Mouse (Mus musculus) embryonic facial prominence, embryonic 10.5 days (tissue): ENCODE results near the gene Sipa1l3. TPM values are rescaled to one million over a fixed set of nuclear protein-coding genes. Genes with fewer than 3 reads are reported as not detected.

ENCODE experiments used
- DNase-seq: peaks from one replicate; pipeline ENCODE4 v3.0.0-alpha.2; 2017; ENCODE audit warnings: low spot score
- H3K27ac ChIP-seq: fragments of 300-500 bp; sonication (generic); replicated peaks from 2 replicates; pipeline ENCODE4 v1.5.1; 2016; ENCODE audit warnings: mild to moderate bottlenecking
- H3K27me3 ChIP-seq: fragments of 300-500 bp; sonication (generic); replicated peaks from 2 replicates; pipeline ENCODE4 v1.6.1; 2016; ENCODE audit warnings: low read depth, mild to moderate bottlenecking; ENCODE audit not compliant: poor library complexity, severe bottlenecking
- H3K36me3 ChIP-seq: fragments of 300-500 bp; sonication (generic); replicated peaks from 2 replicates; pipeline ENCODE4 v1.6.1; 2016; ENCODE audit warnings: mild to moderate bottlenecking, moderate library complexity
- H3K4me1 ChIP-seq: fragments of 300-500 bp; sonication (generic); 2 replicates; pipeline ENCODE4 v1.6.1; 2016
- H3K4me3 ChIP-seq: fragments of 300-500 bp; sonication (generic); 2 replicates; pipeline ENCODE4 v1.5.1; 2016; ENCODE audit warnings: mild to moderate bottlenecking, moderate library complexity
- H3K9me3 ChIP-seq: fragments of 300-500 bp; sonication (generic); 2 replicates; pipeline ENCODE4 v1.6.1; 2016; ENCODE audit warnings: mild to moderate bottlenecking
- WGBS: fragments of 180-500 bp; shearing (Covaris S2); methylation state at CpG from one replicate; pipeline ENCODE4 v1.1.7; 2016; 5-methylcytosine and 5-hydroxymethylcytosine counted together
- polyA plus RNA-seq: library from polyadenylated mRNA; unstranded; fragments of >200 nt; fragmentation: Nextera tagmentation; extraction: Ambion mirVana; gene quantifications from 2 replicates; pipeline ENCODE4 v1.2.1, GENCODE M21; 2016

The Sipa1l3 gene
- polyA plus RNA-seq, 1 experiment from 2014 or later: 9.2 TPM

DNA sequence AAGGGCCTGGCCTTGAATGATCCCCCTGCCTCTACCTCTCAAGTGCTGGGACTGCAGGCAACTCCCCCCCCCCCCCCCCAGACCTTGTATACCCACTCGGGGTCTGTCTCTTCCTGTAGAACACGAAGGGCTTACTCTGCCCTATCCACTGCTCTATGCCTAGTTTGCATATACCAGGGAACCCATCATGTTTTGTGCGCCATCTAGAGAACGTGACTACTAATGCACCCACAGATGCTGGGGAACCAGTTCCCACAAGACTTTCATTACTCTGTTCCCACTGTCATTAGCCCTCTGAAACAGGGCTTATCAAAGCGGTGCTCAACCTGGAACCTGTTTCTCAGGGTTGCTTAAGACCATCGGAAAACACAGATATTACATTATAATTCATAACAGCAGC, 148.4 kb downstream of the Sipa1l3 start:
- WGBS: 69% methylated on average over 6 of the region's 6 CpGs
- Histone ChIP-seq H3K4me3 (no peak overlapping the region), H3K36me3 (peaks cover 30% of the 10 kb centered on the region), H3K27me3 (no peaks in the 10 kb centered on the region), H3K9me3 (no peaks in the 10 kb centered on the region), H3K4me1 (peaks cover 6% of the 10 kb centered on the region), H3K27ac (no peak overlapping the region)
- no peak for DNase-seq

DNA sequence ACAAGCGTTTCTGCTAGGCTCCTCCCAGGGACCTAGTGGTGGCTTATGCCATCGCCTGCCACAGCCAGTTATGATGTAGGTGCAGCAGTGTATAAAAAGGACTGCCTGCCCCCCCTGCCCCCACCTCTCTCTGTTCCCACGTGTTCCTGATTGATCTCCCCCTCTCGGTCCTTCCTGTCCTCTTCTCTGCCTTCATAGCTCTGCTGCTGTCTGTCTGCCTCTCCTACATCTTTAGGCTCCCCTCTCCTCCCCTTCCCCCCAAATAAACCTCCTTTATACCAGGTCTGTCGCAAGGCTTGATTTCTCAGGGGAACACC, 150.5 kb downstream of the Sipa1l3 start:
- WGBS: 64% methylated on average over 5 of the region's 5 CpGs
- H3K27me3 ChIP-seq: no peaks in the 10 kb centered on the region
- no peak for DNase-seq
- peaks cover 32% of the 10 kb centered on the region for H3K36me3 ChIP-seq
- H3K9me3 ChIP-seq: no peaks in the 10 kb centered on the region
- no peak overlapping the region for H3K4me3 ChIP-seq
- H3K4me1 ChIP-seq: peaks cover 6% of the 10 kb centered on the region
- no peak overlapping the region for H3K27ac ChIP-seq

DNA sequence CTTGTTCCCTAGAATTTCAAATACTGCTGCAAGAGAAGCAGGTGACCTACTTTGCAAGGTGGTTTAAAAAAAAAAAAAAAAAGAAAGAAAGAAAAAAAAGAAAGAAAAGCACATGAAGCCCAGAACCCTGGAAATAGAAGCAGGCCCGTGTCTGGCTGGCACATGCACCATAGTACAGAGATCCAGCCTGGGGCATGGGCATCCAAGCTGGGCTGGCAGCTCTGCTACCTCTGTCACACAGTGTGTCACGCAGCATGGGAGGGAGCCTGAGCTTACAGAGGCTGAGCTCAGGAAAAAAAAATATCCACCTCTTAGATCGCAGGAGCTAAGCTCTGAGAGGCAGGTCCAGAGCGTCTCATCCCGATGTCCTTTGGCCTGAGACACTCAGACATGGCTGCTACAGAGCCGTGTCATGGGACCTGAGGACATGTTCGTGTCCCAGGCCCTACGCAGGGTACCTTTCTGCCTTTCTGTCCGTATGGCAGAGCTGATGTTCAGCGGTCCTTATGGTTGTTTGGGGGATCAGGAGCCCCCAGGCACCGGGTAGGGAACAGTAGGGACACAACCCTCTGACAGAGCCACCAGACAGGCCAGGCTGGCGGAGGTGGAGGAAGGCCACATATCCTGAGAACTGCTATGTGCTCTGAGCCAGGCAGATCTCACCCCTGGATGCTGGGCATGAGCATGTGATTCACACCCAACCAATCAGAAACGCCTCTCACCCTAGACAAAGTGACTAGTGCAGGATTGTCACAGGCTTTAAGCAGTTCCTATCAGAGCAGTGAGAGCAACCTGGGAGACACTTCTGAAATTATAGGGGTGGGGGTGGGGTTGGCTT, 151.1 kb downstream of the Sipa1l3 start:
- whole genome bisulfite sequencing: 80% methylated on average over 13 of the region's 13 CpGs
- H3K4me3 ChIP-seq: no peak overlapping the region
- H3K27me3 ChIP-seq: no peaks in the 10 kb centered on the region
- H3K36me3 ChIP-seq: peaks cover 38% of the 10 kb centered on the region
- no peak for DNase-seq
- H3K27ac ChIP-seq: no peak overlapping the region
- H3K4me1 ChIP-seq: peaks cover 6% of the 10 kb centered on the region
- H3K9me3 ChIP-seq: no peaks in the 10 kb centered on the region

DNA sequence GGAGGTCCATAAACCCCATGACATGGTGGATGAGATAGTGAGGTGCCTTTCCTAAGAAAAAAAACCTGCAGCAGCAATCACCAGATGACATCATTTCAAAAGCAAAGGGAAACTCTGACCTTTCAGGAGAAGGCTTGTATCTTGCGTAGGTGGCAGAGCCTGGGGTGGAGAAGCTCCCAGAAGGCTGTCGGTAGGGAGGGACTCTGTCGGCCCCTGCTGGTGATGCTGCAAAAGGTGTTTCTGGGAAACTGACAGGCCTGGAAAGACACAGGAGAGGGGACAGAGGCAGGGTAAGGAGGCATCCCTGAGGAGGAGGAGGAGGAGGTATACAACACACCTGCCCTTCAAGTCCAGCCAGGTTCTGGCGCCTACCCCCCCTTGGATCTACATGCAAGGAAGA, 154.4 kb downstream of the Sipa1l3 start:
- Histone ChIP-seq H3K4me3 (no peak overlapping the region), H3K9me3 (no peaks in the 10 kb centered on the region), H3K4me1 (peaks cover 6% of the 10 kb centered on the region), H3K27ac (no peak overlapping the region), H3K36me3 (peaks cover 47% of the 10 kb centered on the region), H3K27me3 (no peaks in the 10 kb centered on the region)
- peak; percentile 67 for DNase-seq
- 30% methylated on average over 4 of the region's 4 CpGs for WGBS

DNA sequence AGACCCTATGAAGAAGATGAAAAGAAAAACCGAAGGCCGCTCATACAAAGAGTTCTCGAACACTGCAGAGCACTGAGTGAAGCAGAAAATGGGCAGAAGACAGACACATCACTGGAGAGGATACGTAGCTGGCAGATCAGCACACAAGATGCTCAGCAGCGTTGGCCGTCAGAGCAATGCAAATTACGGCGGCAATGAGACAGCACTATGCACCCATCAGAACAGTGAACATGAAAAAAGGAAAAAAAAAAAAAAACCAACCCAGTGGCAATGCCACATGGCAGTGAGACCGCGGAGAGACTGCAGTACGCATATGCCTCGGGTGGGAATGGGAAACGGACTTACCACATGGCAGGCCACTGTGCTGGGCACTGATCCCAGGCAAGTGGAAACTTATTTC, 156.9 kb downstream of the Sipa1l3 start:
- H3K4me3 ChIP-seq: no peak overlapping the region
- DNase-seq: no peak
- peaks cover 69% of the 10 kb centered on the region for H3K36me3 ChIP-seq
- no peaks in the 10 kb centered on the region for H3K4me1 ChIP-seq
- H3K9me3 ChIP-seq: no peaks in the 10 kb centered on the region
- no peaks in the 10 kb centered on the region for H3K27me3 ChIP-seq
- no peak overlapping the region for H3K27ac ChIP-seq
- WGBS: 96% methylated on average over 13 of the region's 13 CpGs

DNA sequence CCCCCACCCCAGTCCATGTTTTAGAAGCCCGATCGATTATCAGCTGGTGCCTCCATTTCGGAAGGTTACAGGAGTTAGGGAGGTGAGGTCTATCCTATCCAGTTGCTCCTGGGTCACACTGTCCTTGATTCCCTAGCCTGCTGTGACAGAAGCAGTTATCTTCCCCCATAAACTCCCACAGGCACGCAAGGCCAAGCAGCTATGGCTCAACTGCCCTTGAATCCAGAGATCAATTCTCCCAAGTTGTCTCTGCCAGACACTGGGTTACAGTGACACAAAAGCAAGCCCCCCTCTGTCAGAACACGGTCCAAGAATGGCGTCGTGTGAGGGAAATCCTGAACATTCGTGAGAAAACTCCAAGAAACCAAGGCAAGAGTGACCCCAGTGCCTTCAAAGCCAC, 163.0 kb downstream of the Sipa1l3 start:
- H3K4me1 ChIP-seq: no peaks in the 10 kb centered on the region
- DNase-seq: no peak
- no peak overlapping the region for H3K27ac ChIP-seq
- H3K9me3 ChIP-seq: no peaks in the 10 kb centered on the region
- peaks cover 79% of the 10 kb centered on the region for H3K36me3 ChIP-seq
- WGBS: 95% methylated on average over 8 of the region's 8 CpGs
- H3K27me3 ChIP-seq: no peaks in the 10 kb centered on the region
- H3K4me3 ChIP-seq: no peak overlapping the region

DNA sequence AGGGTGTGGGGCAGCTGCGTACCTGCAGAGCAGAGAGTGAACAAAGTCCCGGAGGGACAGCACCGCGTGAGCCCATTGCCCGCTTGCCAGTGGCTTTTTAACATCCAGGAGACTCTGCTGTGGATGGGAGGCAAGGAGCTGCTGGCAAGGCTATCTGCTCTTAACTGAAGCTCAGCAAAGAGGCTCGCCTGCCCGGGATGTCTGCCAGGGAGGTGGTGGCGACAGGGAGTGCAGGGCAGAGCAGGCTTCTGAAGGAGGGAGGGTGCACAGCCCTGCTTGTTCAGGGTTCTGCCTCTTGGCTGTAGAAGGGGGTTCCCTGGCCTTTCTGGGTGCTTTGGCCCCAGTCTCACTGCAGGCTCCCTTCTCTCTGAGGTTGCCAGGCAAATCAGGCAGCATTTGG, 164.3 kb downstream of the Sipa1l3 start:
- Histone ChIP-seq H3K27me3 (no peaks in the 10 kb centered on the region), H3K9me3 (no peaks in the 10 kb centered on the region), H3K36me3 (peaks cover 83% of the 10 kb centered on the region), H3K4me3 (no peak overlapping the region), H3K4me1 (peaks cover 4% of the 10 kb centered on the region; the same call in 1 of the 2 replicates), H3K27ac (no peak overlapping the region; the same call in 1 of the 2 replicates)
- 87% methylated on average over 8 of the region's 8 CpGs for WGBS
- no peak for DNase-seq

DNA sequence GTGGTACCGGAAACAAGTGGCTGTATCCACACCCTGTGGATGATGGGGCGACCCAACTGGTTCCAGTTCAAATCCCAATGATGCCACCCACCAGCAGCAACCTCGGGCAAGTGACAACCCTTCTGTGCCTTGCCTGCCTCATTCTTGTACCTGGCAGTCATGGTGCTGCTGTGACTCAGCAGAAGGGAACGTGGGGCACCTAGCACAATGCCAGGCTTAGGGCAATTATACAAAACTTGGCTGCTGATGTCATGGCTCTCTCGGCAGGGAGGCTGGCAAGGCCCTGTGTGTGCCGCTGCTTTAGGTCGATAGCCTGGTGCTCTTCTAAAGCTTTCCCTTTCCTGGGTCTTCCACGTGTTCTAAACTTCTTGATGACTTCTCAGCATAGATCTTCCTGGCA, 166.2 kb downstream of the Sipa1l3 start:
- Histone ChIP-seq H3K27ac (no peak overlapping the region), H3K36me3 (peaks cover 85% of the 10 kb centered on the region), H3K4me1 (peaks cover 4% of the 10 kb centered on the region; the same call in 1 of the 2 replicates), H3K9me3 (no peaks in the 10 kb centered on the region), H3K4me3 (no peak overlapping the region), H3K27me3 (no peaks in the 10 kb centered on the region)
- 89% methylated on average over 8 of the region's 8 CpGs for WGBS
- DNase-seq: no peak

DNA sequence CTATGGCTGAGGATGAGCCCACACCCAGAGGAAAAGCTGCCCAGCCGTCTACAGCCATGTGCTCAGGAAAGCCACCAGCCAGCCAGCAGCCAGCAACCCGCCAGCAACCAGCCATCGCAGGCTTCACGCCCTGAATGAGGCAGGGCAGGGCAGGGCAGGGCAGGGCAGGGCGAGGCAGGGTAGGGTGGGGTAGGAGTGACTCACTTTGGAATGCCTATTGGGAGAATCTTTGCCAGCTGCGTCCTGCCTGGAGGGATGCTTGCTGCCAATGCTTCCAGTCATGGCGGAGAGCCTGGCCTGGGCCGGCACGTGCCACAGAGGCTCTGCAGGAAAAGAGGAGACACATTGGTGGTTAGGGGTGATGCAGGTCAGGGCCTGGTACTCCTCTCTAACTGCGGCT, 168.0 kb downstream of the Sipa1l3 start:
- peak overlapping the region; percentile 15; the same call in 1 of the 2 replicates for H3K27ac ChIP-seq
- no peaks in the 10 kb centered on the region for H3K27me3 ChIP-seq
- peaks cover 75% of the 10 kb centered on the region for H3K36me3 ChIP-seq
- WGBS: 90% methylated on average over 10 of the region's 10 CpGs
- no peaks in the 10 kb centered on the region for H3K9me3 ChIP-seq
- DNase-seq: no peak
- H3K4me1 ChIP-seq: peaks cover 4% of the 10 kb centered on the region; the same call in 1 of the 2 replicates
- no peak overlapping the region for H3K4me3 ChIP-seq

DNA sequence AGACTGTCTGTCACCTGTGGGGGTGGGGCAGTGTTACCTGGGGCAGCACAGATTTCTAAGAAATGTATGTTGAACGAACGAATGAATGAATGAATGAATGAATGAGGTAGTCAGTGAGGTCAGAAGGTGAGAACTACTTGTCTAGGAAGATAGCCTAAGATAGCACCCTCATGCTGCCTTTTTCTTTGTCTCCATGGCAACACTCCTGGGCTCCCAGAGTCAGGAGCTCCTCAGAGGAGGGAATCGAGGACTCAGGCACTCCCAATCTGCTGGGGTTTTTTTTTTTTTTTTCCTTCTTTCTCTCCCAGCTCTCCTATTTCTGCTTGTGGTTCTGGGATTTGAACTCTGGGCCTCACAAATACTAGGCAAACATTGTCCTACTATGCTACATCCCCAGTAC, 172.2 kb downstream of the Sipa1l3 start:
- peaks cover 55% of the 10 kb centered on the region for H3K36me3 ChIP-seq
- no peak for DNase-seq
- H3K9me3 ChIP-seq: no peaks in the 10 kb centered on the region

DNA sequence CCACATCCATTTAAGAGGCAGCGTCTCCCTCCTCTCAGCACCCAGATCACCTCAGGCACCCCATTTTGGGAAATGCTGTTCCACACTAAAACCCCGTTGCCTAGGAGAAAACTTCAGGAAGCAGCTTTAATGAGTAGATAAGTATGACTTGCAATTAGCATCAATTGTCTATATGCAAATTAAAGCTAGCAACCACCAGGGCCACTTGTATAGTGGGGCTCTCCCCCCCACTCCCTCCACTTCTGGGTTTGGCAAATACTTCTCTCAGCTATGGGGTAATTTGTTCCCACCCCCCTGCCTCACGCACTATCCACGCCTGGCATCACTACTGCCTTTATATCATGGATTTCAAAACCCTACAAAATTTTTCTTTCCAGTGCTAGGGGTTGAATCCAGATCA, 172.9 kb downstream of the Sipa1l3 start:
- WGBS: 80% methylated on average over 4 of the region's 4 CpGs

More for the DNA sequence above, 172.2 kb downstream of the Sipa1l3 start:
- no peaks in the 10 kb centered on the region for H3K27me3 ChIP-seq
- H3K27ac ChIP-seq: no peak overlapping the region
- peaks cover 18% of the 10 kb centered on the region for H3K4me1 ChIP-seq
- H3K4me3 ChIP-seq: no peak overlapping the region
- WGBS: 70% methylated on average over 3 of the region's 3 CpGs

DNA sequence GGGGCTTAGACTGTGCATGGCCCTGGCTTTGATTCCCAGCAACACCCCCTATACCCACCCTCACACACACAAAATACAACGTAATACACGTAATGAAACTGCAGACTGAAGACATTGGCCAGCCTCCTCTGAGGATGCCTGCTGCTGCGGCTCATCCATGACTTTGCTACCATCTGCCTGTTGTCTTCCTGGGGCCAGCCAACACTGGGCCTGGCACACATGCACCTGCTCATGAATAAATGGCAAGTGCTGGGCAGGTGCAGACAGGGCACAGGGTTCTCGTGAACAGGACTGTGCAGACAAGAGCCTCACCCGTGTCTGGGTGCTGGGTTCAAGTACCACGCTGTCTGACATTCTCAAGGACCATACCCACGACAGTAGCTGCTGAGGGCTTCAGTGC, 174.7 kb downstream of the Sipa1l3 start:
- no peaks in the 10 kb centered on the region for H3K9me3 ChIP-seq
- peaks cover 36% of the 10 kb centered on the region for H3K36me3 ChIP-seq
- no peak for DNase-seq
- peaks cover 23% of the 10 kb centered on the region for H3K4me1 ChIP-seq
- no peaks in the 10 kb centered on the region for H3K27me3 ChIP-seq
- no peak overlapping the region for H3K4me3 ChIP-seq
- WGBS: 94% methylated on average over 7 of the region's 7 CpGs
- no peak overlapping the region for H3K27ac ChIP-seq

More for the DNA sequence above, 172.9 kb downstream of the Sipa1l3 start:
- H3K9me3 ChIP-seq: no peaks in the 10 kb centered on the region
- peaks cover 50% of the 10 kb centered on the region for H3K36me3 ChIP-seq
- no peaks in the 10 kb centered on the region for H3K27me3 ChIP-seq
- H3K4me3 ChIP-seq: no peak overlapping the region
- no peak overlapping the region for H3K27ac ChIP-seq
- H3K4me1 ChIP-seq: peaks cover 19% of the 10 kb centered on the region
- DNase-seq: no peak

DNA sequence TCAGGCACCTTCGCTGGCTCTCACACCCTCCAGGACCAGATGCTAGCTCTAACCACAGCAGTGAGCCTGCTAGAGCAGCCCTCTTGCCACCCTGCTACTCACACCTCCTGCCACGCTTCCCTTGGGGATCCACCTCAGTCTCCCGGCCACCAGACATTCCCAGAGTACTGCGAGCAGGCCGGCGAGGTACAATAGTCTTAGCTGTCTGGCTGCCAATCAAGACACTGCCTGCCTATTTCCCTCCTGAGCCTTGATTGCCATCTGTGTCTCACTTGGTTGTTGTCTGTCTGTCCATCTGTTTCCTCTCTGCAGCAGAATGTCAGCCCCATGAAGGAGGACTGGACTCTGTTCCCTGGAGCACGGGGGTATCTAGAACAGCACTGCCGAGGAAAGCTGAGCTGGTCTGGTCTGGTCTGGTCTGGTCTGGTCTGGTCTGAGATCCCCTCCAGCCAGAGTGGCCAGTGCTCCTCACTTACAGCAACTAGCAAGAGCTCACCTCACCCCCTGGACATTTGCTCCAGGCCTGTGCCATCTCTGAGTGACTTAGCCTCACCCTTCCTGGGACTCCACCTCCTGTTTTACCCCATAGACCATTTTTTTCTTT, 175.8 kb downstream of the Sipa1l3 start:
- H3K4me3 ChIP-seq: no peak overlapping the region
- H3K27me3 ChIP-seq: no peaks in the 10 kb centered on the region
- DNase-seq: no peak
- peaks cover 36% of the 10 kb centered on the region for H3K36me3 ChIP-seq
- H3K27ac ChIP-seq: peak overlapping the region; percentile 70
- whole genome bisulfite sequencing: 69% methylated on average over 8 of the region's 8 CpGs
- H3K4me1 ChIP-seq: peaks cover 23% of the 10 kb centered on the region
- no peaks in the 10 kb centered on the region for H3K9me3 ChIP-seq
